Mouse (Mus musculus) CH12.LX (cell line): ENCODE measurements around the gene Gm37240. TPM values are rescaled to one million over a fixed set of nuclear protein-coding genes. Genes with fewer than 3 reads are reported as not detected.
A peak's percentile ranks its signal among the peaks of the same experiment; 100 is the strongest.

Experiments used
- DNase-seq: peaks from one replicate; pipeline ENCODE4 v3.0.0-alpha.2; 2013; ENCODE audit errors: extremely low read depth
- H3K27ac ChIP-seq: 2 replicates; pipeline ENCODE4 v1.5.1; 2012; ENCODE audit warnings: low read depth, mild to moderate bottlenecking, control low read depth, moderate library complexity; ENCODE audit not compliant: insufficient read depth
- H3K27me3 ChIP-seq: replicated peaks from 2 replicates; pipeline ENCODE3; 2012; ENCODE audit warnings: inconsistent platforms
- H3K36me3 ChIP-seq, 2 experiments: replicated peaks in 1 of 2; 2 replicates each; pipeline versions ENCODE3 to v1.6.1; 2012; ENCODE audit warnings: inconsistent platforms in 1 of 2, low read length in 1 of 2, mild to moderate bottlenecking in 1 of 2, mixed read lengths in 1 of 2, moderate library complexity in 1 of 2; ENCODE audit not compliant: control insufficient read depth in 1 of 2, insufficient read depth in 1 of 2
- H3K4me1 ChIP-seq, 2 experiments: 2 replicates each; pipeline ENCODE4 v1.6.1; 2012; ENCODE audit warnings: inconsistent platforms in 1 of 2, moderate library complexity in 1 of 2; ENCODE audit not compliant: insufficient read depth in 2 of 2, control insufficient read depth in 1 of 2
- H3K4me2 ChIP-seq: 2 replicates; pipeline ENCODE4 v1.6.1; 2012; ENCODE audit warnings: low read depth, mild to moderate bottlenecking, control low read depth; ENCODE audit not compliant: poor library complexity, insufficient read depth, severe bottlenecking
- H3K4me3 ChIP-seq, 3 experiments: fragments of 150-350 bp in 1 of 3; sonication (generic) in 1 of 3; replicated peaks in 1 of 3; 2 replicates each; pipeline versions ENCODE3 to v1.5.1; 2011 to 2012; ENCODE audit warnings: low read depth in 2 of 3, low read length in 2 of 3, mild to moderate bottlenecking in 2 of 3, moderate library complexity in 2 of 3, control low read depth in 1 of 3, improper control_type of control experiment in 1 of 3, inconsistent platforms in 1 of 3, mixed read lengths in 1 of 3; ENCODE audit not compliant: poor library complexity in 1 of 3
- H3K79me2 ChIP-seq: replicated peaks from 2 replicates; pipeline ENCODE4 v1.6.1; 2012; ENCODE audit warnings: mild to moderate bottlenecking, moderate library complexity; ENCODE audit not compliant: control insufficient read depth, poor library complexity, insufficient read depth, severe bottlenecking; ENCODE audit errors: extremely low read depth
- H3K9ac ChIP-seq: 2 replicates; pipeline ENCODE4 v1.6.1; 2012; ENCODE audit warnings: low read depth, mild to moderate bottlenecking, control low read depth, moderate library complexity; ENCODE audit not compliant: insufficient read depth
- H3K9me3 ChIP-seq: replicated peaks from 2 replicates; pipeline ENCODE3; 2012; ENCODE audit warnings: low read length, inconsistent platforms, mixed read lengths
- BHLHE40 ChIP-seq: IDR thresholded peaks from 2 replicates; pipeline ENCODE4 v1.6.1; 2011; ENCODE audit warnings: mild to moderate bottlenecking, low read depth, low read length, improper control_type of control experiment
- CHD1 ChIP-seq: IDR thresholded peaks from 2 replicates; pipeline ENCODE4 v1.6.1; 2012; ENCODE audit warnings: low read depth, low read length, improper control_type of control experiment, inconsistent platforms
- CHD2 ChIP-seq: IDR thresholded peaks from 2 replicates; pipeline ENCODE4 v1.6.1; 2011; ENCODE audit warnings: low read length, improper control_type of control experiment
- CTCF ChIP-seq, 2 experiments: IDR thresholded peaks in 1 of 2; conservative IDR thresholded peaks in 1 of 2; 2 replicates each; pipeline ENCODE4 v1.5.1; 2011 to 2012; ENCODE audit warnings: low read depth in 2 of 2, low read length in 2 of 2, improper control_type of control experiment in 1 of 2, inconsistent platforms in 1 of 2, mild to moderate bottlenecking in 1 of 2, moderate library complexity in 1 of 2
- E2F4 ChIP-seq: IDR thresholded peaks from 2 replicates; pipeline ENCODE4 v1.6.1; 2011; ENCODE audit warnings: low read depth, low read length, improper control_type of control experiment; ENCODE audit not compliant: insufficient replicate concordance
- EP300 ChIP-seq: IDR thresholded peaks from 2 replicates; pipeline ENCODE4 v1.6.1; 2011; ENCODE audit warnings: low read length, improper control_type of control experiment
- GABPA ChIP-seq: IDR thresholded peaks from 2 replicates; pipeline ENCODE4 v1.6.1; 2012; ENCODE audit warnings: low read depth, low read length, improper control_type of control experiment, inconsistent platforms; ENCODE audit not compliant: insufficient replicate concordance
- MAFK ChIP-seq: IDR thresholded peaks from 2 replicates; pipeline ENCODE4 v1.6.1; 2011; ENCODE audit warnings: low read length, improper control_type of control experiment; ENCODE audit not compliant: insufficient replicate concordance
- MAX ChIP-seq: IDR thresholded peaks from 2 replicates; pipeline ENCODE4 v1.6.1; 2011; ENCODE audit warnings: low read length, improper control_type of control experiment
- MEF2A ChIP-seq: IDR thresholded peaks from 2 replicates; pipeline ENCODE4 v1.6.1; 2014; ENCODE audit warnings: low read depth, mild to moderate bottlenecking, inconsistent platforms, low read length, improper control_type of control experiment, borderline replicate concordance
- MYC ChIP-seq: IDR thresholded peaks from 2 replicates; pipeline ENCODE4 v1.6.1; 2011; ENCODE audit warnings: low read depth, mild to moderate bottlenecking, improper control_type of control experiment, low read length
- NELFE ChIP-seq: IDR thresholded peaks from 2 replicates; pipeline ENCODE4 v1.6.1; 2011; ENCODE audit warnings: low read depth, low read length, improper control_type of control experiment
- NRF1 ChIP-seq: IDR thresholded peaks from 2 replicates; pipeline ENCODE4 v1.6.1; 2014; ENCODE audit warnings: low read depth, mild to moderate bottlenecking, inconsistent platforms, low read length, improper control_type of control experiment, moderate library complexity
- POLR2A ChIP-seq: IDR thresholded peaks from 2 replicates; pipeline ENCODE4 v1.6.1; 2011; ENCODE audit warnings: low read depth, mild to moderate bottlenecking, improper control_type of control experiment, low read length
- POLR2AphosphoS2 ChIP-seq: IDR thresholded peaks from 2 replicates; pipeline ENCODE4 v1.6.1; 2011; ENCODE audit warnings: low read depth, low read length, improper control_type of control experiment
- RAD21 ChIP-seq: IDR thresholded peaks from 2 replicates; pipeline ENCODE4 v1.6.1; 2011; ENCODE audit warnings: low read depth, mild to moderate bottlenecking, low read length, improper control_type of control experiment, moderate library complexity
- SIN3A ChIP-seq: IDR thresholded peaks from 2 replicates; pipeline ENCODE4 v1.6.1; 2012; ENCODE audit warnings: low read length, improper control_type of control experiment, inconsistent platforms
- SMC3 ChIP-seq: IDR thresholded peaks from 2 replicates; pipeline ENCODE4 v1.6.1; 2011; ENCODE audit warnings: low read depth, low read length, improper control_type of control experiment
- TBP ChIP-seq: conservative IDR thresholded peaks from 2 replicates; pipeline ENCODE4 v1.6.1; 2011; ENCODE audit warnings: low read depth, low read length, improper control_type of control experiment
- TCF12 ChIP-seq: IDR thresholded peaks from 2 replicates; pipeline ENCODE4 v1.6.1; 2014; ENCODE audit warnings: low read depth, mild to moderate bottlenecking, inconsistent platforms, low read length, improper control_type of control experiment
- UBTF ChIP-seq: IDR thresholded peaks from 2 replicates; pipeline ENCODE4 v1.6.1; 2012; ENCODE audit warnings: low read depth, mild to moderate bottlenecking, inconsistent platforms, low read length, improper control_type of control experiment, moderate library complexity
- ZC3H11A ChIP-seq: IDR thresholded peaks from 2 replicates; pipeline ENCODE4 v1.6.1; 2012; ENCODE audit warnings: low read depth, mild to moderate bottlenecking, inconsistent platforms, low read length, improper control_type of control experiment
- ZKSCAN1 ChIP-seq: IDR thresholded peaks from 2 replicates; pipeline ENCODE4 v1.6.1; 2012; ENCODE audit warnings: low read depth, inconsistent platforms, low read length, improper control_type of control experiment, borderline replicate concordance
- ZMIZ1 ChIP-seq: IDR thresholded peaks from 2 replicates; pipeline ENCODE4 v1.6.1; 2012; ENCODE audit warnings: low read depth, mild to moderate bottlenecking, inconsistent platforms, low read length, improper control_type of control experiment
- dilution Hi-C: fragments of 300-500 bp; cut with MboI; formaldehyde crosslinking; loops from 2 replicates; pipeline ENCODE4 v1.14.3; 2020; ENCODE audit warnings: low sequenced_read_pairs; ENCODE audit not compliant: extremely low pct_unique_long_range_greater_than_20kb, extremely low pct_ligation_motif_present
- in situ Hi-C: fragments of 300-500 bp; cut with MboI; formaldehyde crosslinking; loops from 3 replicates; pipeline ENCODE4 v1.14.3; 2019; ENCODE audit warnings: low sequenced_read_pairs, low pct_ligation_motif_present, low pct_unique_long_range_greater_than_20kb, mixed read lengths
- polyA plus RNA-seq: library from polyadenylated mRNA; unstranded; fragments of >175 nt; gene quantifications from 2 replicates; pipeline ENCODE4 v1.2.1, GENCODE M21; 2012; ENCODE audit warnings: low read depth; ENCODE audit not compliant: insufficient read length
- total RNA-seq, 2 experiments: library from RNA; depleted of rRNA; stranded (reverse); fragments of 300-350 nt in 1 of 2; fragments of >200 nt in 1 of 2; gene quantifications; 2 replicates each; pipeline ENCODE4 v1.2.3; 2012 to 2014

The Gm37240 gene
- total and polyA plus RNA-seq, 3 experiments = 0.08 to 0.19 (median 0.14) TPM

DNA sequence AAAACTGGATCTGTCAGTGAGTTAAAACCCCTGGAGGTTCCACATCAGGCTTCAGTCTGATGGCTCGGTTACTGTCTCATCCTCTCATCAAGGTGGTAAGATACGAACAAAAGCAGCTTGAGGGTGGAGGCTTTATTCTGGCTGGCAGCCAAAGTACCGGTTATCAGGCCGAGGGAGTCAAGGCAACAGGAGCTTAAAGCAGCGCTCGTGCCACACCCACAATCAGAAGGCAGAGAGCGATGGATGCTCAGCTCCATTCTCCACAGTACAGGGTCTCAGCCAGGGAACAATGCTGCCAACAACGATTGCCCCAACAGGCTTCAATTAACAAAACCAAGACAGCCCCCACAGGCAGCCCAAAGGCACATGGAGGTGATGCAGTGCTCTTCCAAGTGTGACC is 176.6 kb downstream of the Gm37240 start:
- Histone ChIP-seq H3K79me2 (no peaks in the 10 kb centered on the region), H3K4me3 (no peak overlapping the region), H3K27me3 (no peaks in the 10 kb centered on the region), H3K9me3 (peaks cover 13% of the 10 kb centered on the region), H3K36me3 (no peaks in the 10 kb centered on the region), H3K4me2 (no peak overlapping the region), H3K4me1 (peaks cover 0 to 20% of the 10 kb centered on the region in 2 experiments; a peak in 2 of 4 replicates), H3K9ac (no peak overlapping the region), H3K27ac (no peak overlapping the region)
- DNase-seq = no peak
- dilution Hi-C loops = no loop called here
- TF ChIP-seq SMC3 (no peak), ZKSCAN1 (no peak)
- in situ Hi-C loops = loop anchor here (25.0 kb wide), 1 partner anchor 402 kb away; no protein-coding TSS in a partner anchor

DNA sequence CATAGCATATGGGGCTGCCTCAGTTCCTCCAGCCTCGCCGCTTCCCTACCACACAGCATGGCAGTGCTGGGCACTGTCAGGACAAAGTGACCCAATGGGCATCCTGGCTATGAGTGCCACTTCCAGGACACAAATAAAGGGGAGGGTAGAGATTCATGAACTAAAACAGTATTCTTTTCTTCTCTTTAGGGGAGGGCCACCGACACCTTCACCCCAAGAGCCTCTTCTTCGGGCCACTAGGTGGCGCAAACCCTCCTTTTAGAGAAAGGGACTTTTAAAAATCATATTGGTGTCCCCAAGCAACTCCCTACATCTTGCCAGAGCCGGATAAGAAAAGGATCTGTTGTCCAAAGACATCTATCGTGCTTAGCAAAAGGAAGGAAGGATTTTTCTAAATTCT is 179.9 kb downstream of the Gm37240 start:
- Histone ChIP-seq H3K79me2 (no peaks in the 10 kb centered on the region), H3K4me3 (no peak overlapping the region), H3K27ac (no peak overlapping the region), H3K9ac (no peak overlapping the region), H3K27me3 (no peaks in the 10 kb centered on the region), H3K4me1 (no peaks in the 10 kb centered on the region), H3K36me3 (no peaks in the 10 kb centered on the region), H3K4me2 (no peak overlapping the region), H3K9me3 (no peaks in the 10 kb centered on the region)
- in situ Hi-C loops (loop anchor here (10.0 to 25.0 kb wide), 2 partner anchors 207 to 405 kb away; no protein-coding TSS in a partner anchor), dilution Hi-C loops (no loop called here)
- TF ChIP-seq SMC3 = peak; percentile 83
- TF ChIP-seq RAD21 = peak; percentile 74
- TF ChIP-seq MAFK = no peak
- TF ChIP-seq CHD1 = no peak
- peak; percentile 52 to 81 for TF ChIP-seq CTCF (conservative IDR thresholded peaks at IDR 0.05 in 1 of 2, IDR thresholded peaks at IDR 0.05 in 1 of 2; ENCODE audit: low read depth in 2 of 2, low read length in 2 of 2)
- TF ChIP-seq ZC3H11A = peak; percentile 18; the same call in 1 of the 2 replicates
- peak; percentile 58 for DNase-seq

GRCm38 (mm10) chr3:85703141-85703882 is 184.0 kb downstream of the Gm37240 start:
- TF ChIP-seq TCF12 (no peak), TBP (no peak), UBTF (no peak), ZMIZ1 (no peak), BHLHE40 (no peak), MYC (no peak), NELFE (no peak), EP300 (no peak), CHD2 (no peak), E2F4 (no peak), CTCF (conservative IDR thresholded peaks at IDR 0.05 in 1 of 2, IDR thresholded peaks at IDR 0.05 in 1 of 2; ENCODE audit: low read depth in 2 of 2, low read length in 2 of 2) (no peak), SIN3A (no peak), GABPA (no peak), POLR2AphosphoS2 (no peak), ZC3H11A (no peak), MAX (no peak), NRF1 (no peak), POLR2A (no peak), MEF2A (no peak), RAD21 (no peak)
- H3K27ac ChIP-seq = no peak overlapping the region
- H3K36me3 ChIP-seq = no peaks in the 10 kb centered on the region
- H3K9me3 ChIP-seq = no peaks in the 10 kb centered on the region
- H3K79me2 ChIP-seq = no peaks in the 10 kb centered on the region
- no peak overlapping the region for H3K4me3 ChIP-seq
- dilution Hi-C loops = no loop called here
- in situ Hi-C loops = loop anchor here (10.0 to 25.0 kb wide), 2 partner anchors 211 to 409 kb away; no protein-coding TSS in a partner anchor
- no peaks in the 10 kb centered on the region for H3K27me3 ChIP-seq
- H3K4me1 ChIP-seq = peaks cover under 1 to 1% of the 10 kb centered on the region in 2 experiments; a peak in 1 of 4 replicates
- H3K4me2 ChIP-seq = no peak overlapping the region
- H3K9ac ChIP-seq = no peak overlapping the region
- no peak for DNase-seq
